Mouse (Mus musculus) liver, embryonic 15.5 days (tissue): Measurements from ENCODE around the gene Cacna2d4. TPM values are rescaled to one million over a fixed set of nuclear protein-coding genes. Genes with fewer than 3 reads are reported as not detected.
A peak's percentile ranks its signal among the peaks of the same experiment; 100 is the strongest.

Experiments
- ATAC-seq: fragments of 200-750 bp; cut with Nextera tagmentation; 2 replicates; pipeline ENCODE4 v1.8.0; 2017; ENCODE audit warnings: moderate number of reproducible peaks, mild to moderate bottlenecking, moderate library complexity; ENCODE audit not compliant: insufficient read depth
- H3K27ac ChIP-seq: fragments of 300-500 bp; sonication (generic); replicated peaks from 2 replicates; pipeline ENCODE4 v1.5.1; 2015; ENCODE audit warnings: mild to moderate bottlenecking, inconsistent platforms
- H3K27me3 ChIP-seq: fragments of 300-500 bp; sonication (generic); 2 replicates; pipeline ENCODE4 v1.6.1; 2015; ENCODE audit warnings: mild to moderate bottlenecking, inconsistent platforms
- H3K36me3 ChIP-seq: fragments of 300-500 bp; sonication (generic); replicated peaks from 2 replicates; pipeline ENCODE4 v1.6.1; 2015; ENCODE audit warnings: moderate library complexity, mild to moderate bottlenecking, inconsistent platforms
- H3K4me1 ChIP-seq: fragments of 300-500 bp; sonication (generic); replicated peaks from 2 replicates; pipeline ENCODE4 v1.6.1; 2015; ENCODE audit warnings: inconsistent platforms
- H3K4me2 ChIP-seq: fragments of 300-500 bp; sonication (generic); 2 replicates; pipeline ENCODE4 v1.6.1; 2015; ENCODE audit warnings: moderate library complexity, mild to moderate bottlenecking, inconsistent platforms
- H3K4me3 ChIP-seq: fragments of 300-500 bp; sonication (generic); replicated peaks from 2 replicates; pipeline ENCODE4 v1.5.1; 2015; ENCODE audit warnings: mild to moderate bottlenecking, inconsistent platforms
- H3K9ac ChIP-seq: fragments of 300-500 bp; sonication (generic); 2 replicates; pipeline ENCODE4 v1.6.1; 2015; ENCODE audit warnings: moderate library complexity, mild to moderate bottlenecking, inconsistent platforms
- H3K9me3 ChIP-seq: fragments of 300-500 bp; sonication (generic); replicated peaks from 2 replicates; pipeline ENCODE4 v1.6.1; 2016; ENCODE audit warnings: inconsistent platforms
- WGBS: fragments of 180-500 bp; shearing (Covaris S2); methylation state at CpG from one replicate; pipeline ENCODE4 v1.1.7; 2015; ENCODE audit warnings: mixed read lengths; ENCODE audit not compliant: insufficient replicate concordance; 5-methylcytosine and 5-hydroxymethylcytosine counted together
- polyA plus RNA-seq: library from polyadenylated mRNA; unstranded; fragments of >200 nt; fragmentation: Nextera tagmentation; extraction: Ambion mirVana; gene quantifications from 2 replicates; pipeline ENCODE4 v1.2.1, GENCODE M21; 2015

The Cacna2d4 gene
- polyA plus RNA-seq, 1 experiment from 2014 or later, result not detected

DNA sequence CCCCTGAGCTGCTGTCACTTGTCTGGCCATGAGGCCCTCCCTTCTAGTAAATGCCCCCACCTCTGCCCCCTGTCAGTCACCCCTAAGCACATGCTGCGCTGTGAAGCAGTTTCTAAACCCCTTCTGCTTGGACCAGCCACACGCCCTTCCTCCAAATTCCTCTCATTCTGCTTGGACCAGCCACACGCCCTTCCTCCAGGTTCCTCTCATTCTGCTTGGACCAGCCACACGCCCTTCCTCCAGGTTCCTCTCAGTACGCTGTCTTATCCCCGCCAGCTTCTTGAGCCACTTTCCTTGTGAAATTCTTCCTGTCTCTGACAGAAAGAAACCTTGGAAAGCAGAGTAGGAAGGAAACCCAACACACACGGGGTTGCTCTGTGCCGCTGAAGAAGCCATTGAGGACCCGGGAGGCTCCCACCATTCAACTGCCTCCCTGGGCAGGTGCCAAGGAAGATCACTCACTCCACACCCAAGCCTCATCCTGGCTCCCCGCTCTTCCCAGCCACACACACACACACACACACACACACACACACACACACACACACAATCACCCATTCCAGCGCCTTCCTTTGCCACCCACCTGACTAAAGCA is 92.3 kb downstream of the Cacna2d4 start:
- no peak overlapping the region for H3K4me3 ChIP-seq
- whole genome bisulfite sequencing, result 8% methylated on average over 11 of the region's 11 CpGs
- no peaks in the 10 kb centered on the region for H3K4me1 ChIP-seq
- peaks cover 60% of the 10 kb centered on the region for H3K27me3 ChIP-seq
- no peak overlapping the region for H3K4me2 ChIP-seq
- no peaks in the 10 kb centered on the region for H3K9me3 ChIP-seq
- no peak overlapping the region for H3K27ac ChIP-seq
- no peak overlapping the region for H3K9ac ChIP-seq
- no peaks in the 10 kb centered on the region for H3K36me3 ChIP-seq
- ATAC-seq, result no peak

DNA sequence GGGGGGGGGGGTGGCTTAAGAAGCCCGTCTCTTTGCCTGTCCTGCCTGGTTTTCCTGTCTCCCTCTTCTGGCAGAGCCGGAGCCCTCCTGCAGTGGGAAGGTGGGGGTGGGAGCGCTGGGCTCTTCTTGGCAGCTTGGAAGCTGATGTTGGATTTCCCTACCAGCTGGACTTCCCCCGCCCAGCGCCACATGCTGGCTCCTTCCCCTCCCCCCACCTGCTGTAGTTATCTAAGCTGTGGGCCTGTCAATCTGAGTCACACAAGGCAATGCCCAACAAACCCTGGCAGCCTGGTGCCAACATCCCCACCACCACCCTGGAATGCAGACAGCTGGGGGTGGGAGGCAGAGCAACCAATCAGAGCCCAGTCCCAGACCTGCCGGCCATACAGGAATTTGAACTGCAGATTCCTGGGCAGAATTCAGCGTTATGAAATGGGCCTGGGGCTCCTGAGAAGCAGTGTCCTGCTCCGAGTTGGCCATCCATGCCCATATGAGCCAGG is 92.9 kb downstream of the Cacna2d4 start:
- Histone ChIP-seq H3K9ac (no peak overlapping the region), H3K9me3 (no peaks in the 10 kb centered on the region), H3K4me1 (no peaks in the 10 kb centered on the region), H3K27ac (no peak overlapping the region), H3K4me3 (no peak overlapping the region), H3K4me2 (no peak overlapping the region), H3K36me3 (no peaks in the 10 kb centered on the region), H3K27me3 (peaks cover 60% of the 10 kb centered on the region)
- no peak for ATAC-seq
- WGBS, result 3% methylated on average over 8 of the region's 8 CpGs

DNA sequence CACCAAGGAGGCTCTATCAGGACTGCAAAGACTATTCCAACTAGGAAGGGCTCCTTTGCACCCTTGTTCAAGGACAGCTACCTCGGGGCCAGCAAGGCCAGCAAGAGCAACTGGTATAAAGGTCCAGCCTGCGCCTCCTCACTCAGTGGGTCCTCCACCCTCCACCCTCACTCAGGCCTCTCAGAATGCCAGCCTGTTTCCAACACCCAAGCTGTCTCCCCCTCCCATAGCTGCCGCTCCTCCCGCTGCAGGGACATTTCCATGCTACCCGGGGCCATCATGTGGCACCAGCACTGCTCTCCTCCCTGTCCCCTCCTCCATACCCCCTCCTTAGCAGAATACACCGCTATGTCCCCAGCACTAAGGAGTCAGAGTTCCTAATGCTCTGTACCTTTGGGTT is 93.6 kb downstream of the Cacna2d4 start:
- Histone ChIP-seq H3K4me3 (no peak overlapping the region), H3K36me3 (no peaks in the 10 kb centered on the region), H3K4me1 (no peaks in the 10 kb centered on the region), H3K9me3 (no peaks in the 10 kb centered on the region), H3K27me3 (peaks cover 60% of the 10 kb centered on the region), H3K27ac (no peak overlapping the region), H3K4me2 (no peak overlapping the region), H3K9ac (no peak overlapping the region)
- no peak for ATAC-seq
- WGBS, result 21% methylated on average over 6 of the region's 6 CpGs

DNA sequence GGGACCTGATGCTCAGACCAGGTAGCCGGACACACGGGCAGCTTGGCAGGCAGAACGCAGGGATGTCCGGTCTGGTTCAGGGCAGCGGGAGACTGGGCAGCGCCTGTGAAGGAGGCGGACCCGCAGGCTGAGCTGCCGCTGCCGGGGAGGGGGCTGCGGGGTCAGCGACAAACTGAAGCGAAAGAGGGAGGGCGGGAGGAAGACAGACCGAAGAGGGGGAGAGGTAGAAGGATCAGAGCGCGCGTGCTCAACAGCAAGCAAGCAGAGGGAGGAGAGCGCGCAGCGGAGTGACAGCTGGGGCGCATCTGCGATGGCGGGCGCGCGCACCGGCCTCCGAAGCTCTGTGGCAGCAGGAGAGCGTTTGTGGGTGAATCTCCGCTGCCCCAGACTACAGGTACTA is 94.2 kb downstream of the Cacna2d4 start, which contains the start of gene Lrtm2:
TSS of gene Lrtm2 (minus strand) at position 261 of the 400 bp plus-strand sequence.
- Histone ChIP-seq H3K9ac (no peak within 1 kb of the TSS), H3K27me3 (peaks cover 60% of the 10 kb centered on the region)

DNA sequence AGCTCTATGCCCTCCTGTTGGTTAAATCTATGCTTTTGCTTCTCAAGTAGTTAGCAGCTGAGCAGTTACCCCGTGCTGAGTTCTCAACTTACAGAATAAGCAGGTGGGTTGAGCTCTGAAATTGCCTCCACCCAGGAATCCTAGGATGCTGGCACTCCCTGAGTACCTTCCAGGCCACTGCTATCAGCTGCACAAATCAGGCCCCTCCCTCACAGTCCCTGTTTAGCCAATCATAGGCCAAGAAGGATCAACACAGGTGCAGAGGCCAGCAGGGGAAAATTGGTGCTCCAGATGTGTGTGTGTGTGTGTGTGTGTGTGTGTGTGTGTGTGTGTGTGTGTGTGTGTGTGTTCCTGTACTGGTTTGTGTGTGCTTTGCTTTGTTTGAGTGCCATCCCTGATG is 95.8 kb downstream of the Cacna2d4 start:
- Histone ChIP-seq H3K4me3 (no peak overlapping the region), H3K4me1 (no peaks in the 10 kb centered on the region), H3K4me2 (no peak overlapping the region), H3K27me3 (peaks cover 58% of the 10 kb centered on the region), H3K9ac (no peak overlapping the region), H3K27ac (no peak overlapping the region), H3K9me3 (no peaks in the 10 kb centered on the region), H3K36me3 (no peaks in the 10 kb centered on the region)
- WGBS, result 3% methylated on average over 1 of the region's 1 CpGs
- ATAC-seq, result no peak

More for the DNA sequence above, 94.2 kb downstream of the Cacna2d4 start, which contains the start of gene Lrtm2:
- Histone ChIP-seq H3K4me1 (no peaks in the 10 kb centered on the region), H3K4me3 (no peak within 1 kb of the TSS), H3K36me3 (no peaks in the 10 kb centered on the region), H3K9me3 (no peaks in the 10 kb centered on the region), H3K4me2 (no peak within 1 kb of the TSS), H3K27ac (no peak within 1 kb of the TSS)
- ATAC-seq, result no peak
- WGBS, result 2% methylated on average over 31 of the region's 31 CpGs

DNA sequence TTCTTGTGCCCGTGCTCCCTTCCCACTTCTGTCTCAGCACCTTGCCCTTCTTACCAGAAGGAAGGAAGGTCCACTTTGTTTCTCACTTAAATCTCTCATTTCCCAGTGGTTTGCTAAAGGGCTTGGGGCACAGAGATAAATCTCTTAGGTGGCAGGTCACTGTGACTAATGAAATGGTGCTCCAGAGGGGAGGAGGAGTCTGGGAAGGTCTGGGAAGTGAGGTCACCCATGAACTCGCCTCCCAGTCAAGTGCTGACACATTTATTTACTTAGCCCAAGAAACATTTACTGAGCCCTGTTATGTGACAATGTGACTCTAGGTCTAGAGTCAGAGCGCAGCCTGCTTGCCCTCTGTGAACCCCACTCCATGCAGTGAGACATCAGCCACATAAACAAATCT is 96.9 kb downstream of the Cacna2d4 start:
- H3K4me2 ChIP-seq, result no peak overlapping the region
- 9% methylated on average over 3 of the region's 3 CpGs for WGBS
- peaks cover 47% of the 10 kb centered on the region for H3K27me3 ChIP-seq
- no peak overlapping the region for H3K27ac ChIP-seq
- H3K9ac ChIP-seq, result no peak overlapping the region
- no peaks in the 10 kb centered on the region for H3K4me1 ChIP-seq
- ATAC-seq, result no peak
- H3K9me3 ChIP-seq, result no peaks in the 10 kb centered on the region
- no peaks in the 10 kb centered on the region for H3K36me3 ChIP-seq
- no peak overlapping the region for H3K4me3 ChIP-seq

DNA sequence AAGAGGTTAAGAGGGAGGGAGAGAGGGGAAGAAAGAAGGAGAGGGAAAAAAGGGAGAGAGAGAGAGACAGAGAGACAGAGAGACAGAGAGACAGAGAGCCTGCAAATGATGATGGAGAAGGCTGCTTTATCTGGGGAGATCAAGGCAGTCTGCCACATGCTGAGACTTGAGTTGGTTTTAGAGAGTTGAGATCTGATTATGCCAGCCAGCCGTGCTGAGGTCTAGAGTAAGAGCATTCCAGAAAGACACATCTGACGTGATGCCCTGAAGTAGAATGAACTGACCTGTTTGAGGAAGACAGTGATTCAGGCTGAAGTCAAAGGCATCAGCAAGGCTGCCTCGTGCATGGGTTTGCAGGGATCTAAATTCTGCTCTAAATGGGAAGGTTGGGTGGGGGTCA is 97.5 kb downstream of the Cacna2d4 start:
- no peak for ATAC-seq
- Histone ChIP-seq H3K36me3 (no peaks in the 10 kb centered on the region), H3K4me2 (no peak overlapping the region), H3K27ac (no peak overlapping the region), H3K9me3 (no peaks in the 10 kb centered on the region), H3K9ac (no peak overlapping the region), H3K4me1 (no peaks in the 10 kb centered on the region), H3K4me3 (no peak overlapping the region), H3K27me3 (peaks cover 42% of the 10 kb centered on the region)
- 30% methylated on average over 3 of the region's 3 CpGs for WGBS

DNA sequence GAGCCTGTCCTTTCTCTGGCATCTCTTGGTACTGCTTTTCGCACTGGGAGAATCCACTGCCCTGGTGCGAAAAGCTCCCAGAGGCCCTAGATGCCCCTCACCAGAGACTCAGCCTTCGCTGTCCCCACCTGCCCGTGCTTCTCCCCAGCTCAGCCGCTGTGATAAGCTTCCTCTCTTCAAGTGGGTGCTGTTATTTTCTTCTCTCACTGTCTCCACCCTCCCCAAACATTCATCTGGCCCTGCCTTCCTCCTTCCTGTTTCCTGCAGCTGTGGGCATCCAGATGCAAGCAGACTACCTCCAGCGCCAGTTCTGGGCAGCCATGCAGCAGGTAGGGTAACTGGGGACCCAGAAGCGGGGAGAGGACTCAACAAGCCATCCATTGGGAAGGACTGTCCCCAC is 99.8 kb downstream of the Cacna2d4 start:
- no peak for ATAC-seq
- no peak overlapping the region for H3K4me3 ChIP-seq
- no peaks in the 10 kb centered on the region for H3K9me3 ChIP-seq
- WGBS, result 33% methylated on average over 7 of the region's 7 CpGs
- no peak overlapping the region for H3K4me2 ChIP-seq
- peaks cover 19% of the 10 kb centered on the region for H3K27me3 ChIP-seq
- no peaks in the 10 kb centered on the region for H3K4me1 ChIP-seq
- no peaks in the 10 kb centered on the region for H3K36me3 ChIP-seq
- no peak overlapping the region for H3K9ac ChIP-seq
- H3K27ac ChIP-seq, result no peak overlapping the region

DNA sequence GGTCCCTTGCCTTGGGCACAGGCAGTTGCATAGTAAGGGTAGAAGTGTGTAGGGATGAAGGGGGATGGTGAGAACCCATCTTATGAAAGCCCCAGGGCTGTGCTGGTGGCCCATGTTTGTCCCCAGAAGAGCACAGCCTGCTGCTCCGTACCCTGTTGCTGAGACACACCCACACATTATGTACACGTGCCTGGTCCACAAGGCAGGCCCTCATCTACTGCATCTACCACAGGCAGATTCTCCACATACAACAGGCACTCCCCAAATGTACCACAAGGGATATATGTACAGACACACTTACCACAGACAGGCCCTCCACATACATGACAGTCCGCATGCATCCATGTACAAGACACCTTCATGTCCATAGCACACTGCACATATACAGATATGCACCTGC is 101.0 kb downstream of the Cacna2d4 start:
- Histone ChIP-seq H3K36me3 (no peaks in the 10 kb centered on the region), H3K27me3 (peaks cover 7% of the 10 kb centered on the region; the same call in 1 of the 2 replicates), H3K4me1 (no peaks in the 10 kb centered on the region), H3K27ac (no peak overlapping the region), H3K4me3 (no peak overlapping the region), H3K4me2 (no peak overlapping the region), H3K9ac (no peak overlapping the region), H3K9me3 (no peaks in the 10 kb centered on the region)
- ATAC-seq, result no peak
- WGBS, result 56% methylated on average over 3 of the region's 3 CpGs

DNA sequence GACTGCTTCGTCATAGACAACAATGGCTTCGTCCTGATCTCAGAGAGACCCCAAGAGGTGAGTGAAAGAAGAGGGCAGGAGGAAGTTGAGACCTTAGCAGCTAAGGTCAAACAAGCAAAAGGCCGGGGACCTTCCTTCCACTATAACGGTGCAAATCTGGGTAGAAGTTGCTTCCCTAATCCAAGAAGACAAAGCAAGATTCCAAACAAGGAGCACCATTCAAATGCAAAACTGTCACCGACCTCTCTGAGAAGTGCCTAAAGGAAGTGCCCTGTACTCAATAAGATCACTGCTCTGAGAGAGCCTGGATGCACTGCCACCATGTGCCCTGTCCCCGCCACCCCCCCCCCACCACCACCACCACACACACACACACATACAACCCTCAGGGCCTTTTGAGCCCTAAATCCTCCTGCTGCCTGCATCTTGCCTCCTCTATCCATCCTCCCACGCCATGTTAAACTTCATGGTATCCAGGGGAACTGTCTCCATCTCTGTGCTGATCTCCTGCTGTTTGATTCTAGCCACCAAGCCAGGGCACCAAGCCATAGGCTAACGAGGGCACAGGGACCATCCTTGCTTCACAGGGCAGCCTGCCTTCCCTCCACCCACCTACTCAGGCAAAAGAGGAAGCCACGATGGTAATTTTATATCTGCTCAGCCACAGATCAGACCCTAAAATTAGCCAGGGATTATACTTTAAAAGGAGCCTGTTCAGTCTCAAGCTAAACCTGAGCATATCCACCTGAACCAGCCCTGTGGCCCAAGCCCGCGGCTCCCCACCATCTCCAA is 102.0 kb downstream of the Cacna2d4 start:
- no peak overlapping the region for H3K9ac ChIP-seq
- no peaks in the 10 kb centered on the region for H3K9me3 ChIP-seq
- H3K27ac ChIP-seq, result no peak overlapping the region
- no peaks in the 10 kb centered on the region for H3K27me3 ChIP-seq
- no peak for ATAC-seq
- 31% methylated on average over 11 of the region's 11 CpGs for WGBS
- H3K4me2 ChIP-seq, result no peak overlapping the region
- no peak overlapping the region for H3K4me3 ChIP-seq
- H3K36me3 ChIP-seq, result no peaks in the 10 kb centered on the region
- H3K4me1 ChIP-seq, result no peaks in the 10 kb centered on the region

DNA sequence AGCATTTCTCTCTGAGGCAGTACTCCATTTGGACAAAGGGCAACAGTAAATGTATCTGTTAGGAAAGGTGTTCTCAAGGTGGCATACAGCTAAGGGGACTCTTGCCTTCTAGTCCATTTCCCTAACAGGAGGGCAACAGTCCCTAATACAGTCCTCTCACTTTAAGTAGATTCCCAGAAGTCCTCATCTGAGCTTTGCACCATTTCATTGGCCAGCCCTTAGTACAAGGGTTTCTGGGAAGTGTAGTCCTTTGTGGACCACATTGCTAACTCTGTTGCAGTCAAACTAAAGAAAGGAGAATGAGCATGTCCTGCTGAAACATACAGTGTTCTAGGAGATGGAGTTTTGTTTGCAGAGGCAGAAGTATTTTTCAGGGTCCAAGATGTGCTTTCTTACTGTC is 105.1 kb downstream of the Cacna2d4 start:
- Histone ChIP-seq H3K9me3 (no peaks in the 10 kb centered on the region), H3K9ac (no peak overlapping the region), H3K27ac (no peak overlapping the region), H3K4me2 (no peak overlapping the region), H3K36me3 (no peaks in the 10 kb centered on the region), H3K27me3 (no peaks in the 10 kb centered on the region), H3K4me1 (no peaks in the 10 kb centered on the region), H3K4me3 (no peak overlapping the region)
- ATAC-seq, result peak; percentile 40; the same call in 1 of the 2 replicates
